ENCODE assay signal across 8 mouse cellular contexts in the genomic region with DNA sequence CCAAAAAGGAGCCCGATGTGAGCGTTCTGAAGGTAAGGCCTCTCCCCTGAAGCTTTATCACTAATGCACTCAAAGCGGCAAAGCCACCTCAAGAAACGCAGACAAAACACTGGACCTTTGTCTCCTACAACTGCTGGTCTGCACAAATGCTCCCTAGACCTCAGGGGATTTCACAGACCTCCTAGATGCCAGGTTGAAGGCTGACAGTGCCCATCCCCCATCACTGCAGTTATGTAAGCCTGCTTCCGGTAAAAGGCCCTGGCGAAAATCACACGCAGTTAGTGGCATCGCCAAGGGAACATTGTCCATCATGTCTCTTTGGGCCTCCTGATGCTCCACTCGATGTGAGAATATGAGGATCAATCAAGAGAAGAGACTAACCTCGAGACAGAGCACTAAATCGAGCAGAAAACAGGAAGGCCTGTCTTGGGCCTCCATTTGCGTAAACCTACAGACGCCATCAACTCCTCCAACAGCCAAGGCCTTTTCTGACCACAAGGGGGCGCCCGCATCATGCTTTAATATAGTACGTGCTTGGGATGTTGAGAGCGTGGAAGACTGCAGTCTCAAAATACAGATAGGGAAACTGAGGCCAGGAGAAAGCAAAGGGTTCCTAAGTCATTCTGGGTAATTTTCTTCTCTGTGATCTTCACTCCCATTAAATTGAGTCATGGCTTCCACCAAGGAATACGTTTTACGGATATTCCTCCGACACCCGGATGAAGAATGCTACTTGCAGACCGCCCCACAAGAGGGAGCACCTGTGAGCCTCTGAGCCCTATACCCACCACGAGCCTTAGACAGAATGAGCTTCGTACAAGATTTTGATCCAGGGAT.
DNase-seq lines count a peak whose midpoint lies in the region; ATAC-seq lines count a peak whose summit lies in the region.

No protein-coding gene starts in this region.

- 32% methylated on average over 24 of the region's 24 CpGs for WGBS in embryonic facial prominence, embryonic 11.5 days
- 33% methylated on average over 24 of the region's 24 CpGs for WGBS in midbrain, embryonic 12.5 days

- no peak overlapping the region for H3K4me3 ChIP-seq in embryonic facial prominence, embryonic 11.5 days (ENCODE audit: low read depth, low read length)
- peak overlapping the region; percentile 30 for H3K4me3 ChIP-seq in midbrain, embryonic 12.5 days

- no peaks in the 10 kb centered on the region for H3K9me3 ChIP-seq in embryonic facial prominence, embryonic 11.5 days (replicated peaks; ENCODE audit: control insufficient read depth, low read length)
- H3K9me3 ChIP-seq in midbrain, embryonic 12.5 days: no peaks in the 10 kb centered on the region

- 0 out of 2 replicates have a peak overlapping the region, but pooled peaks have one; percentile 14 for H3K4me2 ChIP-seq in embryonic facial prominence, embryonic 11.5 days (ENCODE audit: low read depth, low read length)
- peak overlapping the region; percentile 48 for H3K4me2 ChIP-seq in midbrain, embryonic 12.5 days (replicated peaks)

- peak; percentile 45 for DNase-seq in 3134 (ENCODE audit: extremely low read depth, insufficient read length, low spot score)
- peak; percentile 91 for DNase-seq in adrenal gland, postnatal 25 days
- DNase-seq in embryonic facial prominence, embryonic 11.5 days (ENCODE audit: low spot score): peak; percentile 89
- peak; percentile 97 for DNase-seq in heart, adult 11 months
- peak; percentile 79 for DNase-seq in kidney, adult 11 months
- DNase-seq in left cerebral cortex, postnatal 4 days: peak; percentile 92
- DNase-seq in skeletal muscle tissue, adult 2 months (ENCODE audit: low read depth, low spot score): peak; percentile 56

- no peak overlapping the region for H3K27ac ChIP-seq in embryonic facial prominence, embryonic 11.5 days (replicated peaks; ENCODE audit: low read depth, low read length)
- no peak overlapping the region for H3K27ac ChIP-seq in midbrain, embryonic 12.5 days (replicated peaks)

- no peak overlapping the region for H3K9ac ChIP-seq in embryonic facial prominence, embryonic 11.5 days (replicated peaks; ENCODE audit: low read length)
- no peak overlapping the region for H3K9ac ChIP-seq in midbrain, embryonic 12.5 days (replicated peaks)

- no peaks in the 10 kb centered on the region for H3K36me3 ChIP-seq in embryonic facial prominence, embryonic 11.5 days (replicated peaks; ENCODE audit: control insufficient read depth, insufficient read depth, low read depth, low read length)
- no peaks in the 10 kb centered on the region for H3K36me3 ChIP-seq in midbrain, embryonic 12.5 days

- no peaks in the 10 kb centered on the region for H3K4me1 ChIP-seq in embryonic facial prominence, embryonic 11.5 days (ENCODE audit: control insufficient read depth, insufficient read depth, low read length)
- no peaks in the 10 kb centered on the region; the same call in 1 of the 2 replicates for H3K4me1 ChIP-seq in midbrain, embryonic 12.5 days

- intact Hi-C loops in left cerebral cortex, postnatal 4 days (cut with DNase I): loop anchor here (2.0 kb wide), 1 partner anchor 146 kb away; no protein-coding TSS in a partner anchor

- ATAC-seq in embryonic facial prominence, embryonic 11.5 days (replicated peaks; ENCODE audit: insufficient number of reproducible peaks, low FRiP score, low TSS enrichment, low read depth): peak; percentile 80
- peak; percentile 88 for ATAC-seq in midbrain, embryonic 12.5 days (ENCODE audit: low FRiP score, low read depth)

- H3K27me3 ChIP-seq in embryonic facial prominence, embryonic 11.5 days (ENCODE audit: control insufficient read depth, insufficient read depth, low read length): no peaks in the 10 kb centered on the region
- peaks cover 8% of the 10 kb centered on the region; the same call in 1 of the 2 replicates for H3K27me3 ChIP-seq in midbrain, embryonic 12.5 days

Comparison
In these comparisons a context has a peak if more than half of its experiments do, and no peak if none do; other contexts are left out.
1. DNase-seq: peak in every context shown above with its lines; median percentile 97 in heart, adult 11 months; 92 in left cerebral cortex, postnatal 4 days; 91 in adrenal gland, postnatal 25 days; 89 in embryonic facial prominence, embryonic 11.5 days; 79 in kidney, adult 11 months; 56 in skeletal muscle tissue, adult 2 months; 45 in 3134.